Mouse (Mus musculus): Measurements from ENCODE around the gene Gm8082.
"Not testable (repeated sequence)": the region's sequence is repeated elsewhere in the genome, so short reads cannot be mapped to it uniquely, and the experiment has no call there.

Gene Gm8082

GRCm38 (mm10) chr14:42993524-42993923 lies at the start of gene Gm8082:
TSS of gene Gm8082 (minus strand) at chr14:42993624.
- DNase-seq (ENCODE audit: low spot score in 2 of 2): not testable (repeated sequence)

- not testable (repeated sequence) for DNase-seq (ENCODE audit: low spot score in 2 of 2)
Measured at GRCm38 (mm10) chr14:43015528-43015927, 22.1 kb upstream of the Gm8082 start, which contains the start of gene Gm10376. TSS of gene Gm10376 (minus strand) at chr14:43015628.

All from frontal cortex, postnatal 10 days (tissue).